Mouse (Mus musculus): ENCODE measurements around the gene Mt2. TPM values are rescaled to one million over a fixed set of nuclear protein-coding genes. Genes with fewer than 3 reads are reported as not detected.

The Mt2 gene
- total RNA-seq, 2 experiments from 2014 or later, result 179 to 183 TPM

DNA sequence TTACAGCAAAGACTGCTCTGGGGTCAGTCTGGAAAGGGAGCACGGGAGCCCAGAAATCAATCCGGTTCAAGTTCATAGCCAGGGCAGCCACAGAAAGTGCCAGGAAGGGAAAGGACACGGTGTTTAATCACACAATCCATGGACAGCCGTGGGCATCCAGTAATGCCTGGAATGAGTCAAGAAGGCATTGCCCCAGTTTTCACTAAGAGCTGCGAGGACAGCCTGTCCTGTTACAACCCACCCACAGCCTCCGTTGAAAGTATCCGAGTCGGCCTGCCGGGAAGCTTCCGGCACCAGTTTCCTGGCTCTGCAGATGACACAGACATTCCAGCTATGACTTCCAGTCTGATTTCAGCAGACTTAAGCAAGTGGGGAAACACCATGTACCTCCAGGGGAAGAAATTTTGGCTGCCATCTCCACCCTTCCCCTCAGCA, 1.1 kb upstream of the Mt2 start:
- DNase-seq (ENCODE audit: low spot score in 2 of 2), result no peak

DNA sequence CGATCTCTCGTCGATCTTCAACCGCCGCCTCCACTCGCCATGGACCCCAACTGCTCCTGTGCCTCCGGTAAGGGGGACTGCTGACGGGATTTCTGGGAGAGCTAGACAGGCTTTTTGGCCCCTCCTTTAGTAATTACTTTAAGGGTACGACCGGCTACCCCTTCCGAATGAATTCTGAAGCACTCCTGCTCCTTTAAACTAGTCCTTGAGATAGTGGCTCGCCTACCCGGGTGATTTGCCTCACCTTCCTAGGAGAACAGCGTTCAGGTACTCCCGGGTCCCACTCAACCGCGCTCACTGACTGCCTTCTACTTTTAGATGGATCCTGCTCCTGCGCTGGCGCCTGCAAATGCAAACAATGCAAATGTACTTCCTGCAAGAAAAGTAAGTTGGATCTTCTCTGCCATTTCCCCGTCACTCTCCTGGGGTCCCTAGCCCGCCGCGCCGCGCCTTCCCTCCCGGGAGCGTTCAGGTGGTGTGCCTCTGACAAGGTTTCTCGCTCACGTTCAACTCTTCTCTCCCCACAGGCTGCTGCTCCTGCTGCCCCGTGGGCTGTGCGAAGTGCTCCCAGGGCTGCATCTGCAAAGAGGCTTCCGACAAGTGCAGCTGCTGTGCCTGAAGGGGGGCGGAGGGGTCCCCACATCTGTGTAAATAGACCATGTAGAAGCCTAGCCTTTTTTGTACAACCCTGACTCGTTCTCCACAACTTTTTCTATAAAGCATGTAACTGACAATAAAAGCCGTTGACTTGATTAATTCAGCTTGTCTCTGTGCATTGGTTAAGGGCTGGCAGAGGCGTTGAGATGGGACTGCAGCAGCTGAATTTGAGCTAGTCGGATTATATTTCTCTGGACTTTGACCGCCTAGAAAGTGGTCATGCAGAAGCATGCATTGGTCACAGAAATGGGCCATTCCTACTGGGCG, 607 bp downstream of the Mt2 start:
- DNase-seq (ENCODE audit: low spot score in 2 of 2), result no peak

- DNase-seq (ENCODE audit: low spot score in 2 of 2), result no peak
Measured at GRCm38 (mm10) chr8:94173848-94174403, 1.5 kb downstream of the Mt2 start.

GRCm38 (mm10) chr8:94174619-94175213, 2.3 kb downstream of the Mt2 start:
- DNase-seq (ENCODE audit: low spot score in 2 of 2), result no peak

DNA sequence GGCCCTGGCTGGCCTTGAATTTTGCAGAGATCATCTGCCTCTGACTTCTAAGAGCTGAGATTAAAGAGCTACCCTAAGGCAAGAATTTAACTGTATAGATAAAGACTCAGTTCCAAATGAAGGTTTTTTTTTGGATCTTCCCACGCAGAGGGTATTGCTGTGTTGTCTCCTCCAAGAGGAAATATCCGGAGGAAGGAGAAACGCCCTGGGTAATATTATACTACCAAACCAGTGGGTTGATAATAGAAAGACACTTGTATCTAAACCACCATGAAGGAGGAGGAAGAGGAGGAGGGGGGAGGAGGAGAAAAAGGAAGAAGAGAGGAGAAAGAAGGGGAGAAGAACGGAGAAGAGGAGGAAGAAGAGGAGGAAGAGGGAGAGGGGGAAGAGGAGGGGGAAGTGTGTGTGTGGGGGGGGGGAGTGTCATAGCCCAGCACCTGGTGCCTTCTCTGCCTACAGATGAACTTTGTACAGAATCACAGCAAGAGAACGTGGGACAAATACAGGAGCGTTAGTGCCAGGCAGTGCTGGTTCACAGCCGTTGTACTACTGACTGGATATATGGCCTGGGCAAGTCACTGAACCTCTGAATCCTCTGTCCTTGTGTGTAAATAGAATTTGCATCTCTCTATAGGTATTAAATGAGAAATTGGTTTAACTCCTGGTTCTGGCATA, 5.4 kb downstream of the Mt2 start:
- DNase-seq (ENCODE audit: low spot score in 2 of 2), result no peak

GRCm38 (mm10) chr8:94178857-94179712, 6.6 kb downstream of the Mt2 start, which contains the start of gene Mt1:
Mt1 (plus strand) TSS chr8:94179082.
- DNase-seq (ENCODE audit: low spot score in 2 of 2), result peak; percentile 82 to 86

GRCm38 (mm10) chr8:94179713-94180560, 7.5 kb downstream of the Mt2 start:
- no peak for DNase-seq (ENCODE audit: low spot score in 2 of 2)

DNA sequence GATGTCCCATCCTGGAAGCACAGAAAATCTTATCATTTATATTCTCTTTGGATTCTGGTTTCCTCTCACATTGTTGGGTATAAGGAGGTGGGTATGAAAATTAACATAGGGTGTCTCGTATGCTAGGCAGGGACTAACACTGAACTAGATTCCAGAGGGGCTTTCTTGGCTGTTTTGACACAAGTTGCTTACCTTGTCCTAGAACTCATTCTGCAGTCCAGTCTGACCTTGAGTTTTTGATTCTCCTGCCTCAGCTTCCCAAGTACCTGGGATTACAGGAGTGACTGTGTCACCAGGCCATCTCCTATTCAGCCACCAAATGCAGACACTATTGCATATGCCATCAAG, 8.1 kb downstream of the Mt2 start:
- DNase-seq (ENCODE audit: low spot score in 2 of 2), result no peak

- no peak for DNase-seq (ENCODE audit: low spot score in 2 of 2)
Measured at GRCm38 (mm10) chr8:94182055-94182929, 9.8 kb downstream of the Mt2 start.

- peak; percentile 46 to 62 for DNase-seq (ENCODE audit: low spot score in 2 of 2)
Measured at GRCm38 (mm10) chr8:94183117-94183516, 10.7 kb downstream of the Mt2 start.

GRCm38 (mm10) chr8:94184357-94184843, 11.9 kb downstream of the Mt2 start:
- no peak for DNase-seq (ENCODE audit: low spot score in 2 of 2)

GRCm38 (mm10) chr8:94185791-94186190, 13.3 kb downstream of the Mt2 start:
- no peak for DNase-seq (ENCODE audit: low spot score in 2 of 2)

- peak in 1 of 2 experiments; percentile 40 for DNase-seq (ENCODE audit: low spot score in 2 of 2)
Measured at GRCm38 (mm10) chr8:94186542-94186941, 14.1 kb downstream of the Mt2 start.

GRCm38 (mm10) chr8:94187290-94188002, 15.0 kb downstream of the Mt2 start:
- DNase-seq (ENCODE audit: low spot score in 2 of 2), result no peak

DNA sequence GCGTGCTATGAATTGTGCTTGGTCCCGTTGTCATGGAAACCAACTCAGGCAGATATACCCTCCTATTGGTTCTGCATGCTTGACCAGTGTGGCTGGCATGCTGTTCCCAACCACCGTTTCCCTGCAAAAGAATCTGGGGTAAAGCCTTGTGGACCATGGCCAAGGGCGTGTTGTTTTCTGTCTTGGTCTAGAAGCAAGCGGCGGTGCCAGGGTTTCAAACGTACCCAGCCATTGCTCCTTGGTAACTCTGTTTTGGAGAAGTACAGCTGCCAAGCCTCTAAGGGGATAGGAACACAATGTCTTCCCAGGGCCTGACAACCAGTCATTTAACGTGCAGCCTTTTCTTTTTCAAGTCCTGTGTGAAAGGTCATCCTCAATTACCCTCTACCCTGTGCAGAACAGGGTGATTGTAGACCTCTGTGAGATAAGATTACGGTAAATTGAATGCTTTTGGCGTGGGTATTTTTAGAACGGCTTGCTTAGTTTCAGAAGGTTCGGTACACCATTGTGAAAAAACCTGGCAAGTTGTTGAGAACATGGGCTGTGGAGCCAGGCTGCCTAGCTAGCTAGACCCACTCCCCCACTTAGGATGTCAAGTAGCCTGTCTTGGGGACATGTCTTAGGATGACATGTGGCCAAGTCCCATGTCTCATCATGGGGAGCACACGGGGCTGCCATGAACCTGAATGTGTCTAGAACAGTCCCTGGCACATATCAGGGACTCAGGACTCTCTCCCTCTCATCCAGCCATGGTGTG, 17.0 kb downstream of the Mt2 start:
- no peak for DNase-seq (ENCODE audit: low spot score in 2 of 2)

- peak in 1 of 2 experiments; percentile 48 for DNase-seq (ENCODE audit: low spot score in 2 of 2)
Measured at GRCm38 (mm10) chr8:94191101-94191691, 18.7 kb downstream of the Mt2 start.

DNA sequence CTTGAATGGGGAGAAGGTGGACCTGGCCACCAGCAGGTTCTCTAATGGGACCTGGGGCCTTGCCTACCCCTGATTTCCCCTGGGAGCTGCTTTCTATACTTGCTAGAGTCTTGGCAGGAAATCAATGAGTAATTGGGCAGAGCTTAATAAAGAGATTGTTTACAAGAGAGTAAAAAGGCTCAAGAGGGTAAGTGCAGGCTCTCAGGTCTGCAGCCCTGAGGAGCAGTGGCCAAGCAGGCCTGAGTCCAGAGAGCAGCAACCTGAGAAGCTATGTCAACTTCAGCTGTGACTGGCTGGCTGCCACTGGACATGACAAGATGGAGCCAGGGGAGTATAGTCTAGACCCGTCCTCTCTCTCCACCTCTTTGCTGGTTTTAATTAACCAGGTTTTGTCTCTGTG, 20.5 kb downstream of the Mt2 start:
- DNase-seq (ENCODE audit: low spot score in 2 of 2), result no peak
